Mouse (Mus musculus): ENCODE measurements at regions not wholly inside any gene's neighbourhood (a gene's known extent, or its start where the extent isn't known, plus 50 kb on each side); places are given as distances from the start of the nearest gene placed in this dataset.
A peak's percentile ranks its signal among the peaks of the same experiment; 100 is the strongest.
"Not testable (repeated sequence)": the region's sequence is repeated elsewhere in the genome, so short reads cannot be mapped to it uniquely, and the experiment has no call there.

DNA sequence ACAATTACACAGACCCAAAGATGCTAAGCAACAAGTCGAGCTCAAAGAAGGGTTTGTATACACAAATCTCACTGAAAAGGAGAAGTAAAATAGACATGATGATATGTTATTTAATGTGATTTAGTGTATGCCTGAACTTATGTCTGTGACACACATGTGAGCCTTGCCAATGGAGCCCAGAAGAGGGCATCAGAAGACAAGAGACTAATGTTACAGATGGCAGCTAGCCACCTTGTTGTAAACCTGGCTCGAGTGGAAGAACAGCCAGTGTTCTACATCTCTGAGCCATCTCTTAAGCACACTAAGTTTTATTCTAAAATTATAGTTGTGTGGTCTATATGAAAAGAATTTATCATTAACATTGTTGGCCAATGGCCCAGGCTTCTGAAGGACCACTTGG, 943.7 kb upstream of the Prmt6 start:
- DNase-seq (ENCODE audit: low read depth, low spot score) = no peak

DNA sequence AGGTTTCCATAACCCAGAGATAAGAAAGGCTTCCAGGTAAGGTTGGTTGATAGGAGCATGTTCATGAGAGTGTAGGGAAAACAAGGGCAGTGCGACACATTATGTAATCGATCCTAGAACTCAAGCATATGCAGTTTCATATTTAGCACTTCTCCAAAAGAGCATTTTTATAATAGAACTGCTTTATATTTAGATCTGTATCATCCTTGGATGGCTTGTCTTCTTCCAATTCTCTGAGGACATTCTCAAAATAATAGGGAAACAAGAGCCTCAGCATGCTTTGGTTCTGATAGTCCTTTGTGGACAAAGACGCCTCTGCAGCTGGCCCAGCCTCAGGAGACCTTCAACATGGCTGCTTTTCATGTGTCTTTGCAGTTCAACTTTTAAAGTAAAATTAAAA, 915.9 kb upstream of the Prmt6 start:
- no peak for DNase-seq (ENCODE audit: low read depth, low spot score)

DNA sequence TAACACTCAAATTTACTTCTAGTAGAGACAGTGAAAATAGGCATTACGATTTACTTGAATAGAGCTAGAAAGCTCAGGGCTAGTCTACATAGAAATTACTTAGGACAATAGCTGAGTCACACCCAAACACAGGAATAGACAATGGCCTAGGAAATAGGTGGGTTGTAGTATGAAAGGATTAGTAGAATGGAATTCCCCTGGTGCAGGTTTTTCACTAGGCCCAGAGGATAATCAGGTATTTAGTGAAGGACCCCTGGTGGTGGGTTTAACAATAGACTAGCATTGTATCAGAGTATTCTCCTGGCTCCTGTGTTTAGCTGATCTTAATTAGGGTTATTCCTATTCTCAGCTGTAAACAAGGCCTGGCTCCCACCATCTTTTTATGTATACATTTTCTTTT, 890.4 kb upstream of the Prmt6 start:
- not testable (repeated sequence) for DNase-seq (ENCODE audit: low read depth, low spot score)

DNA sequence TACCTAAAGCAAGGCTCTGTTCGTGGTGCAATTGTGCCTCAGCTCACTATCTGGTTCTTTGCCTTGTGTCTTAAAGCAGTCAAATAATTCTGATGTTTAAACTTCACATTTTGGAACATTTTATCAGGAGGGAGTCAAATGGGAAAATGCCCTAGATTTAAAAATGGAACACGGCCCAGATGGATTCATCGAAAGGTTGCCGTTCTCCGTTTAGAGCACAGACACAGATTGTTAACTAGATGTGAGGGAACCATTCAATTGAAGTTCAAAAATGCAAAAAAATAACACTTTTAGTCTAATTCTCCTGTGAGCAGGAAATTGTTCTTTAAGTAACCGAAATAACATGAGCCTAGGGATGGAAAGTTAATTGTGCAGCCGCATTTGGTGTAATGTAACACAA, 858.2 kb upstream of the Prmt6 start:
- DNase-seq (ENCODE audit: low read depth, low spot score) = no peak

DNA sequence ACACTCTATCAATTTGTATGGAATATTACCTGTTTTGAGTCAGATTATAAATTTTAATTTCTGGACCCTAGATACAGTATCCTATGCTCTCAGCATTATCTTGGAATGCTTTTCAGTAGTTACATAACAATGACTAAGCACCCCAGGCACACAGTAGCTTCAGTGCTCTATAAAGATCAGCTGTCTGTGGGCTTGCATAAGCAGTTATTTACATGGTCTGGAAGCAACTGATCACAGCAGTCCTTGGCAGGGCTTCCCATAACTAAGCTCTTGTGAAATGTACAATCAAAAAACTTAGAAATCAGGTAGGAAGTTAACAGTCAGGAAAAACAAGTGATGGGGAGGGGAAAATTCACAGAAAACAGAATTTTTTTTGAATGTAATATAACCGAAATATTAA, 851.8 kb upstream of the Prmt6 start:
- peak; percentile 3 for DNase-seq (ENCODE audit: low read depth, low spot score)

DNA sequence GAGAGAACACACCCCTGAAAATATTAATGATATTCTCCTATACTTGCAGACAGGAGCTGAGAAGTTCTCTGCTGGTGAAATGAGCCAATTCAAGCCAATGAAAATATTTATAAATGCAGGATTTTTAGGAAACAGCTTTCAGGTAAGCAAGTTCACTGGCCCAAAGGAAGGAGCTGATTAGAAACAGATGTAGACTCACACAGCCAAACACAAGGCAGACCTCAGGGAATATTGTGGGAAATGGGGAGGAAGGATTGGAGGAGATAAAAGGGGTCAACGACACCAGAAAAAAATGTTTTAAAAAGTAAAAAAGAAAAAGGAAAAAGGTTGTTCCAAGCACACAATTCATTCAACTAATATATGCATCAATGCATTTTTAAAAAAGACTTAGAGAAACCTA, 823.5 kb upstream of the Prmt6 start:
- DNase-seq (ENCODE audit: low read depth, low spot score) = no peak

DNA sequence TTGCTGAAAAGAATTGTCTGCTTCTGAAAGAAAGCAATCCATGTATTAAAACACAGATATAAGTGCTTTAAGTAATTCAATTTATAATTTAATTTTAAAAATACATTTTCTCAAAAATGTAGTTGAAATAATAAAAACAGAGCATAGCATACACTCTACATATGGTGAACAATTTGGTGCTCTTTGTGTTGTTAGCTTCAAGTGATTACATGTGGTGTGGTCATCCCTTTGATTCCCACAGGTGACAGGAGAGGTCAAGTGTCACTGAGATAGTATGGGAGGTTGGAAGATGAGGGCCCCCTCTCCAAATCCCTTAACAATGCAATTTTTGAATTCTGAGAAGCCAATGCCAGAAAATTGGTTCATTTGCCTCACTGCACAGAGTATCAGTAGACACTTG, 819.5 kb upstream of the Prmt6 start:
- DNase-seq (ENCODE audit: low read depth, low spot score) = no peak

DNA sequence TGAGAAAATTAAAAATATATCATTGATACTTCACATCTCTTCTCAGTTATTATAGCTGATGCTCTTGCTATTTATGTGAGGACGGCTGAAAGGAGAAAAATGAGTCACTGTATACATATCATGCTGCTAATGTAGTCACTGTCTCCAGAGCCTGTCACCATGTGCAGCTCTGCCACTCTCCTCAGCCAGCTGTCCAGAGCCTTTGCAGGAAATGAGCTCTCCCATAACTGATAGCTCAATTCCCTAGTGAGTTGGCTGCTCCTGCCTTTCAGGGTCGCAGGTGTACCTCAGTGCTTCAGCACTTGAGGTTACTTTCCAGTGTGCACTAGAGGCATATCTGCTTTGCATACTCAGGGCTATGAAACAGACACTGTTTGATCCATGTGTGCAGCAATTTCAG, 819.0 kb upstream of the Prmt6 start:
- no peak for DNase-seq (ENCODE audit: low read depth, low spot score)

DNA sequence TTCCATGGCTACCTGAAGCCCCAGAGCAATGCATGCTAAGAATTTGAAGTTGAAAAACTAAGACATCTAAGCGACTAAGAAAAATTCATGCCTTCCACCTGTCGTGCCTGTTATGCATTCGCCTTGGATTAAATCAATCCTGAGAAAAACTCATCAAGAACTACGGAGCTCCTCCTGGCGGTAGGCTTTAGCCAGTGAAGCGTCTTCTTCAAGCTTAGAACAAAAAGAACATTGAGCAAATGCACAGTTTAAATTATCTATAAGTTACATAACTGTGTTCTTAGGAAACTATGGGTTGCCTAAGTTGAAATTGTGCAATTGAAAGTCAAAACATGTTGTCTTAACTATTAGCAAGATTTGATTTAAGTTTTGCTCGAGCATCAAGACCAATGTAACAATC, 818.4 kb upstream of the Prmt6 start:
- DNase-seq (ENCODE audit: low read depth, low spot score) = no peak

DNA sequence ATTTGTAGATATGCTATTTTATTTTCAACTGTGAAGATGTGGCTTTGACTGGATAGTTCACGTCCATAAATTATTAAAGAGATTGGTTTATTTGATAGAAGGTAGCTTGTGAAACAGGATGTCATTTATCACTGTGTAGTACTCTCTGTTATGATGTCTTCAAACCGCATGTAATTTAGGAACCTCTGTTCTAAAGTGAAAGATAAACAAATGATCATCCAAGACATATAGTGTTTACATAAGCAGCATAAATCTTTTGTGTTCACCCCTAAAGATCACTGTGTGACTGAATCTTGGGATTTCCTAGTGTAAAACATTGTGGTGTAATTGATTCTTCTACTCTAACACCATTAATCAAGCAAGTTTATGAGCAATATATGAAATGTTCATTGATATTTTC, 798.8 kb upstream of the Prmt6 start:
- no peak for DNase-seq (ENCODE audit: low read depth, low spot score)
